Mouse (Mus musculus) MEL (cell line): ENCODE data around the gene S100a6.

Experiments used
- CHD2 ChIP-seq: IDR thresholded peaks from 2 replicates; pipeline ENCODE4 v1.6.1; 2011; ENCODE audit warnings: low read length, improper control_type of control experiment
- CTCF ChIP-seq, 3 experiments: IDR thresholded peaks in 2 of 3; conservative IDR thresholded peaks in 1 of 3; 2 replicates each; pipeline ENCODE4 v1.5.1; 2011 to 2012; ENCODE audit warnings: low read length in 3 of 3, low read depth in 2 of 3, mild to moderate bottlenecking in 2 of 3, improper control_type of control experiment in 1 of 3, inconsistent platforms in 1 of 3, mixed read lengths in 1 of 3, moderate library complexity in 1 of 3; ENCODE audit not compliant: control insufficient read depth in 1 of 3, insufficient read depth in 1 of 3, poor library complexity in 1 of 3, severe bottlenecking in 1 of 3
- E2F4 ChIP-seq: IDR thresholded peaks from 2 replicates; pipeline ENCODE4 v1.6.1; 2011; ENCODE audit warnings: low read depth, low read length, improper control_type of control experiment, borderline replicate concordance
- EP300 ChIP-seq, 2 experiments: IDR thresholded peaks; 2 replicates each; pipeline ENCODE4 v1.6.1; 2011; ENCODE audit warnings: improper control_type of control experiment in 2 of 2, low read length in 2 of 2, low read depth in 1 of 2, mild to moderate bottlenecking in 1 of 2
- GABPA ChIP-seq: IDR thresholded peaks from 2 replicates; pipeline ENCODE4 v1.6.1; 2012; ENCODE audit warnings: low read depth, mild to moderate bottlenecking, inconsistent platforms, low read length, improper control_type of control experiment, moderate library complexity
- MYB ChIP-seq: IDR thresholded peaks from 2 replicates; pipeline ENCODE4 v1.6.1; 2011; ENCODE audit warnings: mild to moderate bottlenecking, low read depth, low read length, improper control_type of control experiment
- POLR2A ChIP-seq, 2 experiments: IDR thresholded peaks; 2 replicates each; pipeline ENCODE4 v1.6.1; 2011 to 2012; ENCODE audit warnings: low read length in 2 of 2, mild to moderate bottlenecking in 2 of 2, control low read depth in 1 of 2, improper control_type of control experiment in 1 of 2, low read depth in 1 of 2, moderate library complexity in 1 of 2; ENCODE audit not compliant: control insufficient read depth in 1 of 2, insufficient read depth in 1 of 2, poor library complexity in 1 of 2
- SIN3A ChIP-seq: IDR thresholded peaks from 2 replicates; pipeline ENCODE4 v1.6.1; 2012; ENCODE audit warnings: low read length, improper control_type of control experiment, inconsistent platforms

- no peak for TF ChIP-seq POLR2A (IDR thresholded peaks at IDR 0.05; ENCODE audit: control insufficient read depth in 1 of 2, insufficient read depth in 1 of 2, low read depth in 1 of 2, low read length in 2 of 2, poor library complexity in 1 of 2)
- no peak for TF ChIP-seq MYB
- no peak for TF ChIP-seq CTCF (IDR thresholded peaks at IDR 0.05 in 2 of 3, conservative IDR thresholded peaks at IDR 0.05 in 1 of 3; ENCODE audit: control insufficient read depth in 1 of 3, insufficient read depth in 1 of 3, low read depth in 2 of 3, low read length in 3 of 3, poor library complexity in 1 of 3, severe bottlenecking in 1 of 3)
- no peak for TF ChIP-seq CHD2
- TF ChIP-seq EP300 (IDR thresholded peaks at IDR 0.05; ENCODE audit: low read depth in 1 of 2, low read length in 2 of 2) = no peak
- TF ChIP-seq GABPA = no peak
- TF ChIP-seq SIN3A = no peak
- no peak for TF ChIP-seq E2F4
Observed at GRCm38 (mm10) chr3:90605049-90605448, 7.6 kb upstream of the S100a6 start.
